Mouse (Mus musculus): ENCODE data around the gene Zfp969.
"Not testable (repeated sequence)": the region's sequence is repeated elsewhere in the genome, so short reads cannot be mapped to it uniquely, and the experiment has no call there.

The Zfp969 gene

GRCm38 (mm10) chr2:175703546-175703945 is at the start of gene Zfp969:
Gene Zfp969, minus strand, starts transcription at chr2:175703646.
- DNase-seq (ENCODE audit: low spot score in 2 of 2) = not testable (repeated sequence)

GRCm38 (mm10) chr2:175741237-175741636 is 37.8 kb upstream of the Zfp969 start, which contains the start of gene Gm2007:
Gene Gm2007, plus strand, starts transcription at chr2:175741537.
- not testable (repeated sequence) for DNase-seq (ENCODE audit: low spot score in 2 of 2)

GRCm38 (mm10) chr2:175643678-175644077 is 59.8 kb downstream of the Zfp969 start, which contains the start of gene Gm11007:
Gene Gm11007, plus strand, starts transcription at chr2:175643978.
- DNase-seq (ENCODE audit: low spot score in 2 of 2) = not testable (repeated sequence)

Data from spleen, postnatal 14 days (tissue).